20 mouse cellular contexts compared by ENCODE assay signal in genomic region chr16:23541046-23541445, GRCm38 (mm10). TPM values are rescaled to one million over a fixed set of nuclear protein-coding genes. Genes with fewer than 3 reads are reported as not detected.
"Had no signal": no experiment of that assay in that cellular context is flagged by ENCODE, and none has a peak within 500 bp of the region (broad histone marks: within the 10 kb centered on the region; RNA-seq: fewer than 3 reads in every experiment).

No protein-coding gene starts in this region.

- H3K4me2 ChIP-seq: liver, embryonic 12.5 days; midbrain, embryonic 12.5 days; neural tube, embryonic 13.5 days; neural tube, embryonic 15.5 days had no signal

- H3K27ac ChIP-seq: liver, embryonic 12.5 days; liver, embryonic 14.5 days; midbrain, embryonic 10.5 days; midbrain, embryonic 12.5 days; neural tube, embryonic 13.5 days; neural tube, embryonic 15.5 days had no signal

- H3K4me3 ChIP-seq: liver, embryonic 12.5 days; midbrain, embryonic 10.5 days; midbrain, embryonic 12.5 days; myocyte; neural tube, embryonic 13.5 days; neural tube, embryonic 15.5 days had no signal

- H3K9me3 ChIP-seq: liver, embryonic 12.5 days; midbrain, embryonic 10.5 days; midbrain, embryonic 12.5 days; neural tube, embryonic 13.5 days; neural tube, embryonic 15.5 days had no signal

- H3K36me3 ChIP-seq: liver, embryonic 12.5 days; midbrain, embryonic 10.5 days; midbrain, embryonic 12.5 days; neural tube, embryonic 13.5 days; neural tube, embryonic 15.5 days had no signal

- H3K27me3 ChIP-seq: liver, embryonic 12.5 days; midbrain, embryonic 12.5 days; neural tube, embryonic 13.5 days; neural tube, embryonic 15.5 days had no signal

- ATAC-seq: liver, embryonic 12.5 days; midbrain, embryonic 16.5 days had no signal

- DNase-seq: lung, adult 2 months; midbrain, embryonic 14.5 days; retina, postnatal 1 day; right cerebral cortex, adult 18-20 months; right cerebral cortex, postnatal 25 days; right cerebral cortex, postnatal 4 days; spleen, adult 18-20 months; thymus, adult 18-20 months; thymus, postnatal 14 days; thymus, postnatal 36 days had no signal

- H3K9ac ChIP-seq: liver, embryonic 12.5 days; liver, embryonic 14.5 days; midbrain, embryonic 12.5 days; neural tube, embryonic 13.5 days; neural tube, embryonic 15.5 days had no signal

- H3K4me1 ChIP-seq: liver, embryonic 12.5 days; midbrain, embryonic 10.5 days; midbrain, embryonic 12.5 days had no signal

RNA-seq across cellular contexts. Expression of gene Masp1, which starts 20.4 kb away (rescaled TPM):
- total RNA-seq: megakaryocyte, adult 5-6 weeks; megakaryocyte-erythroid progenitor cell, adult 5-6 weeks had no signal
